Mouse (Mus musculus) yolk sac, embryonic 10.5 days (tissue): ENCODE measurements around the gene A430033K04Rik.

Experiments used
- DNase-seq: peaks from one replicate; pipeline ENCODE4 v3.0.0-alpha.2; 2017; ENCODE audit warnings: low spot score

Gene A430033K04Rik

GRCm38 (mm10) chr5:138622645-138623477, at the start of gene A430033K04Rik:
A430033K04Rik (plus strand) TSS chr5:138622859.
- DNase-seq, result peak; percentile 93

GRCm38 (mm10) chr5:138587396-138587795, 35.3 kb upstream of the A430033K04Rik start:
- DNase-seq, result no peak

- DNase-seq, result no peak
Measured at GRCm38 (mm10) chr5:138618353-138618752, 4.3 kb upstream of the A430033K04Rik start.

- DNase-seq, result peak; percentile 94
Measured at GRCm38 (mm10) chr5:138619211-138620128, 3.2 kb upstream of the A430033K04Rik start, which contains the start of gene Zfp68. Zfp68 (minus strand) TSS chr5:138619761.

- no peak for DNase-seq
Measured at GRCm38 (mm10) chr5:138620836-138621235, 1.8 kb upstream of the A430033K04Rik start.

- DNase-seq, result no peak
Measured at GRCm38 (mm10) chr5:138623478-138623875, 818 bp downstream of the A430033K04Rik start.

GRCm38 (mm10) chr5:138636486-138636885, 13.8 kb downstream of the A430033K04Rik start:
- DNase-seq, result no peak

- no peak for DNase-seq
Measured at GRCm38 (mm10) chr5:138641081-138641480, 18.4 kb downstream of the A430033K04Rik start.

GRCm38 (mm10) chr5:138641761-138642160, 19.1 kb downstream of the A430033K04Rik start:
- no peak for DNase-seq

- no peak for DNase-seq
Measured at GRCm38 (mm10) chr5:138652911-138653310, 30.3 kb downstream of the A430033K04Rik start.

- DNase-seq, result peak; percentile 15
Measured at GRCm38 (mm10) chr5:138656477-138657156, 34.0 kb downstream of the A430033K04Rik start.

GRCm38 (mm10) chr5:138657407-138657806, 34.7 kb downstream of the A430033K04Rik start:
- DNase-seq, result no peak

- DNase-seq, result peak; percentile 13
Measured at GRCm38 (mm10) chr5:138657854-138658253, 35.2 kb downstream of the A430033K04Rik start.

- peak; percentile 15 for DNase-seq
Measured at GRCm38 (mm10) chr5:138658922-138659321, 36.3 kb downstream of the A430033K04Rik start.

GRCm38 (mm10) chr5:138683023-138683766, 60.5 kb downstream of the A430033K04Rik start:
- DNase-seq, result no peak

GRCm38 (mm10) chr5:138683821-138684220, 61.2 kb downstream of the A430033K04Rik start:
- no peak for DNase-seq

- peak; percentile 20 for DNase-seq
Measured at GRCm38 (mm10) chr5:138687453-138687852, 64.8 kb downstream of the A430033K04Rik start.

- DNase-seq, result no peak
Measured at GRCm38 (mm10) chr5:138689254-138689653, 66.6 kb downstream of the A430033K04Rik start.

GRCm38 (mm10) chr5:138692936-138693570, 70.4 kb downstream of the A430033K04Rik start:
- no peak for DNase-seq

GRCm38 (mm10) chr5:138694036-138694435, 71.4 kb downstream of the A430033K04Rik start:
- no peak for DNase-seq
